19 mouse cellular contexts compared by ENCODE assay signal in the genomic region with DNA sequence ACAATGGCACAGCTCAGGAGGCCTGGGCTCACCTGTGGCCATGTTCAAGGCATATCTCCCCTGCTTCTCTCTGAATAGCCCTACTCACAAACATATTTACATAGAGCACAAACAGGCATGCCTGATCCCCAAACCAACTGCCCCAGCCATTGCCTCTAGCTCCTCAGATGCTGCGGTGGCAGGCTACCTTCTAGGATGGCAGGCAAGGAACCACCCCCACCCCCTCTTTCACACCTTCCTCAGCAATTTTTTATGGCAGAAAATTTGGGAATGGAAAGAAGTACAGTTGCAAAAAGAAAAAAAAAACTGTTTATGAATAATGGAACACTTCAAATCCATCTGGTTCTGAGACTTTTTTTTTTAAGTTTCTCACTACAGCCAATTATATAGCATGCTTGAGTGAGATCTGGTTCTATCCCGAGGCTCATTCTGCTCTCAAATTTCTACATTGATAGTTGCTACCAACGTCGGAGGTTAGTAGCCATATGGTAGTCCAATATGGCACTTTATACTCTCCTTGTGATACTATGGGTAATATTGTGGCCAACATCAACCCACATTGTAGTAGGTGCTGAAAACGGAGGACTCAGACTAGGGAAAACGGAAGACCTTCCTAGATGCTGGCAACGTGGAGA.
A peak's percentile ranks its signal among the peaks of the same experiment; 100 is the strongest.
DNase-seq lines count a peak whose midpoint lies in the region; ATAC-seq lines count a peak whose summit lies in the region.
"Had no signal": no experiment of that assay in that cellular context is flagged by ENCODE, and none has a peak within 500 bp of the region (broad histone marks: within the 10 kb centered on the region; RNA-seq: fewer than 3 reads in every experiment).

No protein-coding gene starts in this region.

- no peak overlapping the region for H3K27ac ChIP-seq in forebrain, embryonic 14.5 days (ENCODE audit: low read depth, low read length)
- no peak overlapping the region for H3K27ac ChIP-seq in forebrain, embryonic 11.5 days (ENCODE audit: low read depth, low read length)
- peak overlapping the region; percentile 69 for H3K27ac ChIP-seq in forebrain, embryonic 16.5 days (ENCODE audit: low read length)
- H3K27ac ChIP-seq in embryonic facial prominence, embryonic 10.5 days (replicated peaks): no peak overlapping the region
- H3K27ac ChIP-seq: heart, adult 2 months; heart, embryonic 15.5 days; hindbrain, embryonic 13.5 days; hindbrain, postnatal 0 days had no signal

- no peak overlapping the region for H3K9ac ChIP-seq in forebrain, embryonic 14.5 days (ENCODE audit: low read length)
- no peak overlapping the region for H3K9ac ChIP-seq in forebrain, embryonic 11.5 days (ENCODE audit: low read length)
- H3K9ac ChIP-seq in forebrain, embryonic 16.5 days (replicated peaks; ENCODE audit: low read depth, low read length): no peak overlapping the region
- H3K9ac ChIP-seq: heart, embryonic 15.5 days; hindbrain, embryonic 13.5 days had no signal

- DNase-seq in forebrain, embryonic 14.5 days (ENCODE audit: low spot score): peak; percentile 71
- DNase-seq in forebrain, embryonic 11.5 days (ENCODE audit: low spot score): no peak
- DNase-seq in layer of hippocampus, adult 9-11 months: peak; percentile 6
- DNase-seq in layer of hippocampus, postnatal 25 days (ENCODE audit: extremely low spot score in 1 of 2, low spot score in 1 of 2): no peak
- DNase-seq in adrenal gland, adult (ENCODE audit: inconsistent age in 2 of 2, low spot score in 1 of 2): no peak
- DNase-seq in embryonic facial prominence, embryonic 10.5 days (ENCODE audit: low spot score): no peak
- DNase-seq: adrenal gland, postnatal 14 days; cerebellum, adult 18-20 months; cerebellum, adult 9-11 months; cerebellum, postnatal 36 days; gastrocnemius, postnatal 14 days; heart, adult 2 months; heart, postnatal 14 days; kidney, adult 18-20 months had no signal

- H3K9me3 ChIP-seq in forebrain, embryonic 14.5 days (replicated peaks; ENCODE audit: control insufficient read depth, low read length): no peaks in the 10 kb centered on the region
- H3K9me3 ChIP-seq in forebrain, embryonic 11.5 days (ENCODE audit: control insufficient read depth, low read length): no peaks in the 10 kb centered on the region
- no peaks in the 10 kb centered on the region for H3K9me3 ChIP-seq in forebrain, embryonic 16.5 days (ENCODE audit: control insufficient read depth, low read length)
- H3K9me3 ChIP-seq in embryonic facial prominence, embryonic 10.5 days: no peaks in the 10 kb centered on the region
- H3K9me3 ChIP-seq: heart, embryonic 15.5 days; hindbrain, embryonic 13.5 days had no signal

- no peaks in the 10 kb centered on the region for H3K36me3 ChIP-seq in forebrain, embryonic 14.5 days (ENCODE audit: control insufficient read depth, insufficient read depth, low read length)
- no peaks in the 10 kb centered on the region for H3K36me3 ChIP-seq in forebrain, embryonic 11.5 days (ENCODE audit: control insufficient read depth, insufficient read depth, low read length)
- H3K36me3 ChIP-seq in forebrain, embryonic 16.5 days (ENCODE audit: control insufficient read depth, insufficient read depth): no peaks in the 10 kb centered on the region
- no peaks in the 10 kb centered on the region for H3K36me3 ChIP-seq in embryonic facial prominence, embryonic 10.5 days (replicated peaks)
- H3K36me3 ChIP-seq: heart, embryonic 15.5 days; hindbrain, embryonic 13.5 days had no signal

- no peak overlapping the region for H3K4me2 ChIP-seq in forebrain, embryonic 14.5 days (ENCODE audit: low read length)
- no peak overlapping the region for H3K4me2 ChIP-seq in forebrain, embryonic 11.5 days (ENCODE audit: low read depth, low read length, severe bottlenecking)
- no peak overlapping the region for H3K4me2 ChIP-seq in forebrain, embryonic 16.5 days (ENCODE audit: low read length)
- H3K4me2 ChIP-seq: heart, embryonic 11.5 days; heart, embryonic 15.5 days; hindbrain, embryonic 13.5 days had no signal

- H3K4me3 ChIP-seq in forebrain, embryonic 14.5 days (ENCODE audit: low read depth, low read length): no peak overlapping the region
- H3K4me3 ChIP-seq in forebrain, embryonic 11.5 days (ENCODE audit: low read depth, low read length): no peak overlapping the region
- no peak overlapping the region for H3K4me3 ChIP-seq in forebrain, embryonic 16.5 days (replicated peaks; ENCODE audit: low read length)
- no peak overlapping the region for H3K4me3 ChIP-seq in embryonic facial prominence, embryonic 10.5 days
- H3K4me3 ChIP-seq: heart, adult 2 months; heart, embryonic 15.5 days; hindbrain, embryonic 13.5 days had no signal

- no peaks in the 10 kb centered on the region for H3K27me3 ChIP-seq in forebrain, embryonic 14.5 days (replicated peaks; ENCODE audit: control insufficient read depth, insufficient read depth, low read length)
- no peaks in the 10 kb centered on the region for H3K27me3 ChIP-seq in forebrain, embryonic 11.5 days (ENCODE audit: control insufficient read depth, insufficient read depth, low read length)
- no peaks in the 10 kb centered on the region for H3K27me3 ChIP-seq in forebrain, embryonic 16.5 days (replicated peaks; ENCODE audit: control insufficient read depth, insufficient read depth, low read length)
- no peaks in the 10 kb centered on the region for H3K27me3 ChIP-seq in embryonic facial prominence, embryonic 10.5 days (replicated peaks; ENCODE audit: low read depth, poor library complexity, severe bottlenecking)
- H3K27me3 ChIP-seq: heart, embryonic 15.5 days; hindbrain, embryonic 13.5 days had no signal

- WGBS in forebrain, embryonic 14.5 days: 73% methylated on average over 7 of the region's 7 CpGs
- WGBS in forebrain, embryonic 11.5 days: 89% methylated on average over 7 of the region's 7 CpGs
- WGBS in forebrain, embryonic 16.5 days: 67% methylated on average over 7 of the region's 7 CpGs
- WGBS in embryonic facial prominence, embryonic 10.5 days: 88% methylated on average over 7 of the region's 7 CpGs

- H3K4me1 ChIP-seq in forebrain, embryonic 14.5 days (ENCODE audit: control insufficient read depth, insufficient read depth, low read length): no peaks in the 10 kb centered on the region
- H3K4me1 ChIP-seq in forebrain, embryonic 11.5 days (replicated peaks; ENCODE audit: control insufficient read depth, insufficient read depth, low read length): no peaks in the 10 kb centered on the region
- no peaks in the 10 kb centered on the region; the same call in 1 of the 2 replicates for H3K4me1 ChIP-seq in forebrain, embryonic 16.5 days (replicated peaks; ENCODE audit: control insufficient read depth, insufficient read depth, low read length)
- no peaks in the 10 kb centered on the region for H3K4me1 ChIP-seq in embryonic facial prominence, embryonic 10.5 days
- H3K4me1 ChIP-seq: heart, embryonic 15.5 days; hindbrain, embryonic 13.5 days had no signal

- ATAC-seq in forebrain, embryonic 14.5 days: peak; percentile 84; the same call in 1 of the 2 replicates
- no peak for ATAC-seq in forebrain, embryonic 11.5 days (replicated peaks; ENCODE audit: low FRiP score)
- ATAC-seq in forebrain, embryonic 16.5 days: peak; percentile 95
- ATAC-seq: hindbrain, postnatal 0 days had no signal

Comparison
In these comparisons a context has a peak if more than half of its experiments do, and no peak if none do; other contexts are left out.
1. DNase-seq: peak in forebrain, embryonic 14.5 days (single experiment) and layer of hippocampus, adult 9-11 months (single experiment); none in forebrain, embryonic 11.5 days (single experiment), layer of hippocampus, postnatal 25 days (0 of 2), adrenal gland, adult (0 of 2) and embryonic facial prominence, embryonic 10.5 days (single experiment).